13 mouse cellular contexts compared by ENCODE assay signal in the genomic region with DNA sequence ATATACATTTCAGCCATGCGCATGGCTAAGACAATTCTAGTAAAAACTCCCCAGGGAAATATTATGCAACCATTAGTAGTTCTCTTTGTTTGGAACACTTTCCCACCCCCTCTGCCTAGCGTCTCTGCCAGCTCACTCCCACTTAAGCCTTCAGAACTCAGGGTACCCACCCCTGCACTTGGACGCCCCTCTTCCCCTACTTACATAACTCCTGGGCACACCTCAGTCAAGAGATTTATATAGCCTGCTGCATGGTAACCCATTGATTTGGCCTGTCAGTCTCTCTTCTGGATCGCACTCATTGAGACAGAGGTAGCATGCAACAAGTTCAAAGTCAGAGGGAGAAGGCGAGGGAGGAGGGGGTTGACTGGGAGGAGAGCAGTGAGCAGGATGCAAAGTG. TPM values are rescaled to one million over a fixed set of nuclear protein-coding genes. Genes with fewer than 3 reads are reported as not detected.
DNase-seq lines count a peak whose midpoint lies in the region; ATAC-seq lines count a peak whose summit lies in the region.
"Had no signal": no experiment of that assay in that cellular context is flagged by ENCODE, and none has a peak within 500 bp of the region (broad histone marks: within the 10 kb centered on the region; RNA-seq: fewer than 3 reads in every experiment).

No protein-coding gene starts in this region.

- H3K4me3 ChIP-seq in forebrain, embryonic 13.5 days: no peak overlapping the region
- H3K4me3 ChIP-seq in forebrain, embryonic 16.5 days (replicated peaks; ENCODE audit: low read length): no peak overlapping the region
- H3K4me3 ChIP-seq in midbrain, embryonic 15.5 days: no peak overlapping the region
- no peak overlapping the region for H3K4me3 ChIP-seq in midbrain, embryonic 11.5 days (ENCODE audit: low read depth, low read length)

- peaks cover 36% of the 10 kb centered on the region for H3K27me3 ChIP-seq in forebrain, embryonic 13.5 days
- H3K27me3 ChIP-seq in forebrain, embryonic 16.5 days (replicated peaks; ENCODE audit: control insufficient read depth, insufficient read depth, low read length): peaks cover 13% of the 10 kb centered on the region; the same call in 1 of the 2 replicates
- peaks cover 9% of the 10 kb centered on the region; the same call in 1 of the 2 replicates for H3K27me3 ChIP-seq in midbrain, embryonic 15.5 days (replicated peaks)
- H3K27me3 ChIP-seq in midbrain, embryonic 11.5 days (ENCODE audit: control insufficient read depth, insufficient read depth, low read length): peaks cover 15% of the 10 kb centered on the region

- DNase-seq in layer of hippocampus, adult 18-20 months (ENCODE audit: low spot score in 2 of 2): peak; percentile 43 to 83
- DNase-seq in layer of hippocampus, postnatal 25 days (ENCODE audit: extremely low spot score in 1 of 2, low spot score in 1 of 2): no peak
- DNase-seq in midbrain, embryonic 11.5 days (ENCODE audit: low spot score, missing footprints): no peak
- peak; percentile 46 to 57 for DNase-seq in layer of hippocampus, postnatal 36 days
- no peak for DNase-seq in spleen, postnatal 36 days (ENCODE audit: low spot score in 2 of 2)
- DNase-seq: forebrain, postnatal 0 days; gastrocnemius, postnatal 36 days; heart, postnatal 14 days; kidney, adult 2 months had no signal

- H3K9me3 ChIP-seq in forebrain, embryonic 13.5 days (replicated peaks): 0 out of 2 replicates have a peak, but pooled peaks cover 2% of the 10 kb centered on the region
- no peaks in the 10 kb centered on the region for H3K9me3 ChIP-seq in forebrain, embryonic 16.5 days (ENCODE audit: control insufficient read depth, low read length)
- no peaks in the 10 kb centered on the region for H3K9me3 ChIP-seq in midbrain, embryonic 15.5 days
- H3K9me3 ChIP-seq in midbrain, embryonic 11.5 days (ENCODE audit: control insufficient read depth, low read length): no peaks in the 10 kb centered on the region
- H3K9me3 ChIP-seq: neural tube, embryonic 12.5 days had no signal

- H3K4me2 ChIP-seq in forebrain, embryonic 13.5 days: peak overlapping the region; percentile 58; the same call in 1 of the 2 replicates
- no peak overlapping the region for H3K4me2 ChIP-seq in forebrain, embryonic 16.5 days (ENCODE audit: low read length)
- no peak overlapping the region; the same call in 1 of the 2 replicates for H3K4me2 ChIP-seq in midbrain, embryonic 15.5 days
- no peak overlapping the region; the same call in 1 of the 2 replicates for H3K4me2 ChIP-seq in midbrain, embryonic 11.5 days

- no peak overlapping the region for H3K27ac ChIP-seq in forebrain, embryonic 13.5 days
- H3K27ac ChIP-seq in forebrain, embryonic 16.5 days (ENCODE audit: low read length): no peak overlapping the region
- H3K27ac ChIP-seq in midbrain, embryonic 15.5 days: no peak overlapping the region
- H3K27ac ChIP-seq in midbrain, embryonic 11.5 days (ENCODE audit: low read depth, low read length): no peak overlapping the region
- H3K27ac ChIP-seq: neural tube, embryonic 12.5 days had no signal

- WGBS in forebrain, embryonic 13.5 days: 74% methylated on average over 5 of the region's 5 CpGs
- WGBS in forebrain, embryonic 16.5 days: 76% methylated on average over 5 of the region's 5 CpGs
- WGBS in midbrain, embryonic 15.5 days: 81% methylated on average over 5 of the region's 5 CpGs
- WGBS in midbrain, embryonic 11.5 days: 78% methylated on average over 5 of the region's 5 CpGs

- no peaks in the 10 kb centered on the region for H3K36me3 ChIP-seq in forebrain, embryonic 13.5 days (ENCODE audit: poor library complexity, severe bottlenecking)
- H3K36me3 ChIP-seq in forebrain, embryonic 16.5 days (ENCODE audit: control insufficient read depth, insufficient read depth): no peaks in the 10 kb centered on the region
- H3K36me3 ChIP-seq in midbrain, embryonic 15.5 days (replicated peaks): no peaks in the 10 kb centered on the region
- no peaks in the 10 kb centered on the region for H3K36me3 ChIP-seq in midbrain, embryonic 11.5 days (ENCODE audit: control insufficient read depth, insufficient read depth, low read length)
- H3K36me3 ChIP-seq: neural tube, embryonic 12.5 days had no signal

- H3K9ac ChIP-seq in forebrain, embryonic 13.5 days: no peak overlapping the region
- H3K9ac ChIP-seq in forebrain, embryonic 16.5 days (replicated peaks; ENCODE audit: low read depth, low read length): no peak overlapping the region
- H3K9ac ChIP-seq in midbrain, embryonic 15.5 days: no peak overlapping the region
- H3K9ac ChIP-seq in midbrain, embryonic 11.5 days (ENCODE audit: low read length): no peak overlapping the region
- H3K9ac ChIP-seq: forebrain, postnatal 0 days; neural tube, embryonic 12.5 days had no signal

- no peak for ATAC-seq in forebrain, embryonic 13.5 days
- ATAC-seq in forebrain, embryonic 16.5 days: no peak
- 0 out of 2 replicates have a peak, but pooled peaks have one; percentile 11 for ATAC-seq in midbrain, embryonic 15.5 days (replicated peaks)
- ATAC-seq in midbrain, embryonic 11.5 days (ENCODE audit: low FRiP score): no peak

- peaks cover 12% of the 10 kb centered on the region for H3K4me1 ChIP-seq in forebrain, embryonic 13.5 days
- H3K4me1 ChIP-seq in forebrain, embryonic 16.5 days (replicated peaks; ENCODE audit: control insufficient read depth, insufficient read depth, low read length): peaks cover 6% of the 10 kb centered on the region; the same call in 1 of the 2 replicates
- H3K4me1 ChIP-seq in midbrain, embryonic 15.5 days: peaks cover 12% of the 10 kb centered on the region
- H3K4me1 ChIP-seq in midbrain, embryonic 11.5 days (ENCODE audit: control insufficient read depth, insufficient read depth, low read length): no peaks in the 10 kb centered on the region

RNA-seq across cellular contexts. Expression of gene Hlf, which starts 26.3 kb away (rescaled TPM):
- 2.0 and 2.7 TPM in 2 replicates for polyA plus RNA-seq in forebrain, embryonic 13.5 days (2015; fragmentation: Nextera tagmentation; extraction: Ambion mirVana)
- polyA plus RNA-seq in forebrain, embryonic 16.5 days (2015; fragmentation: Nextera tagmentation; extraction: Ambion mirVana): 5.7 and 5.9 TPM in 2 replicates
- 100 to 1,000 TPM in 1 of 2 experiments, 10 to 100 TPM in 1; 96.0 to 105 TPM for total RNA-seq in layer of hippocampus, adult 18-20 months (2021)
- total RNA-seq in layer of hippocampus, postnatal 25 days (2021): 10 to 100 TPM; 65.0 to 70.5 TPM
- polyA plus RNA-seq in midbrain, embryonic 15.5 days (2015; fragmentation: Nextera tagmentation; extraction: Ambion mirVana): 7.2 and 7.6 TPM in 2 replicates
- 2.0 and 2.2 TPM in 2 replicates for polyA plus RNA-seq in midbrain, embryonic 11.5 days (2014; fragmentation: Nextera tagmentation; extraction: Ambion mirVana)
- 10 to 100 TPM; 81.2 to 96.8 TPM for total RNA-seq in layer of hippocampus, postnatal 36 days (2021)

Comparison
In these comparisons a context has a peak if more than half of its experiments do, and no peak if none do; other contexts are left out.
1. DNase-seq: peak in layer of hippocampus, adult 18-20 months (2 of 2) and layer of hippocampus, postnatal 36 days (2 of 2); none in layer of hippocampus, postnatal 25 days (0 of 2), midbrain, embryonic 11.5 days (single experiment) and spleen, postnatal 36 days (0 of 2).